Mouse (Mus musculus) testis, adult 2 months (tissue): ENCODE data around the gene Spa17.

ENCODE experiments used
- CTCF ChIP-seq: fragments of 200-500 bp; IDR thresholded peaks from 2 replicates; pipeline ENCODE4 v1.5.1; 2012; ENCODE audit warnings: low read depth, mild to moderate bottlenecking, inconsistent platforms, low read length, moderate library complexity; ENCODE audit not compliant: control insufficient read depth, insufficient read depth, insufficient replicate concordance
- POLR2A ChIP-seq: fragments of 200-500 bp; IDR thresholded peaks from 2 replicates; pipeline ENCODE4 v1.6.1; 2012; ENCODE audit warnings: low read depth, mild to moderate bottlenecking, inconsistent platforms, low read length, moderate library complexity; ENCODE audit not compliant: control insufficient read depth

GRCm38 (mm10) chr9:37586718-37587117 is 26.8 kb downstream of the Spa17 start:
- TF ChIP-seq CTCF, result no peak
- no peak for TF ChIP-seq POLR2A
